Mouse (Mus musculus) spleen, adult 2 months (tissue): Measurements from ENCODE around the gene Tph1.

ENCODE experiments used
- CTCF ChIP-seq: fragments of 200-500 bp; IDR thresholded peaks from 2 replicates; pipeline ENCODE4 v1.5.1; 2011; ENCODE audit warnings: mild to moderate bottlenecking, inconsistent platforms; ENCODE audit not compliant: insufficient read depth, insufficient read length, insufficient replicate concordance; ENCODE audit errors: extremely low read depth
- POLR2A ChIP-seq: fragments of 200-500 bp; IDR thresholded peaks from 2 replicates; pipeline ENCODE4 v1.6.1; 2011; ENCODE audit warnings: low read depth, low read length, inconsistent platforms

- TF ChIP-seq POLR2A, result no peak
- TF ChIP-seq CTCF, result no peak
These were observed 3.5 kb upstream of the Tph1 start for GRCm38 (mm10) chr7:46675886-46676285.
